Mouse (Mus musculus): ENCODE data around the gene Rfk. TPM values are rescaled to one million over a fixed set of nuclear protein-coding genes. Genes with fewer than 3 reads are reported as not detected.
A peak's percentile ranks its signal among the peaks of the same experiment; 100 is the strongest.

Rfk gene
- polyA plus RNA-seq (2012; rRNA removed) = 55.9 and 57.1 TPM in 2 replicates

DNA sequence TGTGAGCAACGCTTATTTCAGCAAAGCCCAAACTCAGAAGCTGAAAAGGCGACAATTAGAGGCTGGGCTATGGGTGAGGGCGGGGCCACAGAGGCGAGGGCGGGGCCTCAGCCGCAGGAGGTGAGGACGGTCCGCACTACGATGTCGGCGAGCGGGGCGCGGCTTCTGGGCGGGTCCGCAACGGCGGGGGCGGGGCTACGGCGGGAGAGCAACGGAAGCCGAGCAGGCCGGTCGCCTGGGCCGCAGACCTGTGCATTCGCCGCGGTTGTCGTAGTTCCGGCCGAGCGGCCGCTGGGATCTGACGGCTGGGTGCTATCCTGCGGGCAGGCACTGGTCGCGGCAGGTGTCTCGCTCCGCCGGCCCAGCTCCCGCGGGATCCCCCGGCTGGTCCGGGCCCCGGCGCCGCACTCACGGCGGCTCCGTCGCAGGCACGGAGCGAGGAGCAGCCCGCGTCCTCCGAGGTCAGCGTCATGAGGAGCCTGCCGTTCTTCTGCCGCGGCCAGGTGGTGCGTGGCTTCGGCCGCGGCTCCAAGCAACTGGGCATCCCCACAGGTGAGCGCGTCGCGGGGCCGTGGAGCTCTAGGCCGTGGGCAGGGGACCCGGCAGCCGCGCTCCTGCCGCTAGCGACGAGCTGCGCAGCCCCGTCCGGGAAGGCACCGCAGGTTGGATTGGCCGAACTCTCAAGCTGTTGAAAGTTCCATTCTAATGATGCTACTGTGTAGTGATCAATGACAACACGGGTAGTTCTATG is at the start of gene Rfk:
Gene Rfk, plus strand, starts transcription at position 203 of the 751 bp plus-strand sequence.
- peak; percentile 63 to 90 for DNase-seq (ENCODE audit: extremely low spot score in 1 of 2, low spot score in 1 of 2)

DNA sequence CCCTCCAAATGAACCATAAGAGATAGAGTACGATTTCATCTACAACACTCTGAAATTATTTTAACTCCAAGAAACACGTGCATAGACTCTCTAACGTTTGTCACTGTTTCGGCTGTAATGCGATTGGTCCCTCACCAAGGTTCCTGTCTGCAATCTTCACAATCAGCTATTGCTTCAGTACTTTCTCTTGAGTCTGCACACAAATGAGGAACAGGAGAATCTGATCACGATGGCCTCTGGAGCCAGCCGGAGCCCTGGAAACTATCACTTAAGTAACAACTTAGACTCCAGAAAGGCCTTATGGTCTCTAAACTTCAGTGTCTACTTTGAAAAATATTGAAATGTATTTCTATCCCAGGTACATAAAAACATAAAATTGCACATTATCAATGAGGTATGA is 49.0 kb upstream of the Rfk start:
- DNase-seq (ENCODE audit: extremely low spot score in 1 of 2, low spot score in 1 of 2) = no peak

DNA sequence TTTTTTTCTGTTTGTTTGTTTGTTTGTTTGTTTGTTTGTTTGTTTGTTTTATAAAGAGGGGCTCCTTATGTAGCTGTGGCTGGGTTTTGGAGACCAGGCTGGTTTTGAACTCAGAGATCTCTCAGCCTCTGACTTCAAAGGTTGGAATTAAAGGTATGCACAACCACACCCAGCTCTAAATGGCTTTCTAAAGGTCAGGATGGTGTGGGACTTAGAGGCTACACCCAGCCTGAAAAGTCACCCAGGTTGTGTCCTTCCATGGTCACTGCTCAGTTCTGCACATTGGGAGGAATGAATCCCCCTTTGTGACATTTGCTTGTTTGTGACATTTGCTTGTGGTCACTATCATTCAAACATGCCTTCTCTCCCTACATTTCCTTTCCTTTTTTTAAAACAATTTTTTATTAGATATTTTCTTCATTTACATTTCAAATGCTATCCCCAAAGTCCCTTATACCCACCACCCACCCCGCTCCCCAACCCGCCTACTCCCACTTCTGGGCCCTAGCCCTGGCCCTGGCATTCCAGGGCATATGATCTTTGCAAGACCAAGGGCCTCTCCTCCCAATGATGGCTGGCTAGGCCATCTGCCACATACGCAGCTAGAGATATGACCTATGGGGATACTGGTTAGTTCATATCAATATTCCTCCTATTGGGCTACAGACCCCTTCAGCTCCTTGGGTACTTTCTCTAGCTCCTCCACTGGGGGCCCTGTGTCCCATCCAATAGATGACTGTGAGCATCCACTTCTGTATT is 46.9 kb upstream of the Rfk start:
- no peak for DNase-seq (ENCODE audit: extremely low spot score in 1 of 2, low spot score in 1 of 2)

DNA sequence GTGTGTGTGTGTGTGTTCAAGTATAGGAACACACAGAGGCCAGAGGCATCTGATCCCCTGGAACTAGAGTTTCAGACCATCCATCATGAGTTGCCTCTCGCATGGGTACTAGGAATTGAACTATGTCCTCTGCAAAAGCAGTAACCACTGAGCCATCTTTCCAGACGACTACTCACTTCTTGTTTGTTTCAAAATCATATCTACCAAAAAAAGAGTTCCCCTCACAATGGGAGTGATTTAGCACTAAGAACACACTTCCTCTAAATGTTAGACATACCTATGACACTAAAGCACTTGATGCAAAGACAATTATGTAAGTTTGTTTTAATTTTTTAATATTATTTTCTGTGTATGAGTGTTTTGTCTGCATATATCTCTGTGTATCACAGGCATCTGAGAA is 46.0 kb upstream of the Rfk start:
- DNase-seq (ENCODE audit: extremely low spot score in 1 of 2, low spot score in 1 of 2) = no peak

DNA sequence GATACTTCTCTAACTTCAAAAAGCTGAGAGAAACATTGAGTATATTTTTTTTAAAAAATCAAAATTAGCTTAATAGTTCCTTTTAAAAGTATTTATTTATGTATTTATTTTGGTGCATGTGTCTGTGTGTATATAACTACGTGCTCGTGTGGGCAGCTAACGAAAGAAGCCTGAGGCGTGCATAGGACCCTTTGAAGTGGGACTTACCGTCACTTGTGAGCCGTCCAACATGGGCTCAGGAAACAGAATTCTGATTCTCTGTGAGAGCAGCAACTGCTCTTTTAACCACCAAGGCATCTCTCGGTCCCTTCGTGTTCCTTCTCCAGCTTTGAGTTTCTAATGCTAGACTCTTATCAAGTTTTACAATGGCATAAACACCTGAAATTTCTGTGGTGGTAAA is 40.1 kb upstream of the Rfk start:
- no peak for DNase-seq (ENCODE audit: extremely low spot score in 1 of 2, low spot score in 1 of 2)

DNA sequence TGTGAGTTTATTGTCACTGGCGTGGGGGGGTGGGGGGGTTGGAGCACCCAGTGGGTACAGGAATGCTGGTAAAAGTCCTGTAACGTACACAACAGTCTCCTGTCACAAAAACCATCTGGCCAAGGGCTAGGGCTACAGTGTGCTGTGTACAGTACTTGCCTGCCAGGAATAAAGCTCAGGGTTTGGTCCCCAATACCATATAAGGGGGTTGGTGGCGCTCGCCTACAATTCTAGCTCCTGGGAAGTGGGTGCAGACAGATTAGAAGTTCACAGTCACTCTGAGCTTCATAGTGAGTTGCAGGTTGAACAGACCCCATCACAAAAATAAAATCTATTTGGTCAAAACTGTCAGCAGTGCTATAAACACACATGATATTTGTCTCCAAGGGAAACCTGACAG is 39.5 kb upstream of the Rfk start:
- DNase-seq (ENCODE audit: extremely low spot score in 1 of 2, low spot score in 1 of 2) = no peak

DNA sequence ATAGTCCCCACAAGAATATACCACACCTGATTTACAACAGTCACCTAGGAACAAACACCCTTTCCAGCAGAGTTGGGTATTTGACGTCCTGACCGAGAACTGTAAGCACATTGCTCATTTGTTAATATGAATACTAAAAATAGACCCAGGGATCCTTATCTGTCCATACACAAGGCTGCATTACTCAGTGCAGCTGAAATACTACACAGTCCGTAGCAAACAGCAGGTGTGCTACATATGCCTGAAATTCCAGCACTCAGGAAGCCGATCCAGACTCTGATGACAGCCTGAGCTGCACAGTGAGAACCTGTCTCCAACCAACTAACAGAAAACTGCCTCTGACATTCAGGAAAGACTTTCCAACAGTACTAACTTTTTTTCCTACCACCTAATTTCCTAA is 39.0 kb upstream of the Rfk start:
- DNase-seq (ENCODE audit: extremely low spot score in 1 of 2, low spot score in 1 of 2) = no peak

DNA sequence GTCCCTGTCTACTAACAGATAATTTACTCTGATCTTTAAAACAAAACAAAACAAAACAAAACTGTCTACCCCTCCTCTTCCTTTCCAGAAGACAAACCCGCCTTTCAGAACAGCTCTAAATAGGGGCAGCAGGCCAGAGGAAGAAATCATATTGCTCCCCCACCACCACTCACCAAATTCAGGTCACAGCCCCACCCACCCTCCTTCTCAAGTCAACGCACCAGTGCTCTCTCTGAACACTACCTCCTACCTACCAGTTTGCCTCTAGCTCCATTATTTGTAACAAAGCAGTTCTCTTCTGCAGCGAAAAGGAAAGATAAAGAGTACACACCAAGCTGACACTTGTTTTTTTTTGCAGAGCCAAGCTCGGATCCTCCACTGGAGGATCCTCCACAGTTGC is 38.5 kb upstream of the Rfk start:
- no peak for DNase-seq (ENCODE audit: extremely low spot score in 1 of 2, low spot score in 1 of 2)

DNA sequence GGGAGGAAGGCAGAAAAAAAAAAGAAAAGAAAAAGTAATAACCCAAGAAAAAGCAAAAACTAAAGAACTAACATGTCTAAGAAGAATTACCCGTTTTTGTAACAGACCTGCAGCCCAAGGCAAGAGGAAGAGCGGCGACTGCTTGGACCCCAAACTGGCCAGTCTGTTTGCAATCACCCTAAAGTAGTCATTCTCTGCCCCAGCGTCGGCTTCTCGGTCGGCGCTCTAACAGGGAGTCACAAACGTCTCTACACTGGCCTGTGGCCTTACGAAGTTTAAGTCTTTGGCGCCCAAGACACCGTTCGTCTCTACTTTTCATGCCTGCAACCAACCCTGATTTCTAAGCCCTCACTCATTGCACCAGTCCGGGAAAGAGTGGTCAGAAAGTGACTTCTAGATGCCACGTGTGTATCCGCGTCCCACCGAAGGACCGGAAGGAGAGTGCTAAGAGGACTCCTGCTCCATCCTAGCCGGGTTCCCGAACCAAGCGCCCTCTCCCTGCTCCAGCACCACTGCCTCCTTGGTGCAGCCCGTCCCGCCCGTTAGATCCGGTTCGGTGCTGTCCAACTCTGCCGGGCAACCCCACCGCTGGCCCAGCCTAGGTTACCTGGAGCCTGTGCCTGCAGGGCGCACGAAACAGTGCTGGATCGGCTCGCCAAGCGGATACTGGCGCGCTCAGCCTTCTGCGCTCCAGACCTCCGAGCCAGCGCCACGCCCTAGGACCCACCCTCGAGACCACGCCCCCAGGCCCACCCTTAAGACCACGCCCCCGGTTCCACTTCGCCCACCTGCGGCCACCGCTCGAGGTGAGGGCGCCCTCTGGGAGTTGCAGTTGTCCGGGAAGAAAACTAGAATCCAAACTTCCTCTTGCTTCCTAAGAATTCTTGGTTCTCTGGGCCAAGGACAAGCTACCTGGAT is 37.6 kb upstream of the Rfk start:
- DNase-seq (ENCODE audit: extremely low spot score in 1 of 2, low spot score in 1 of 2) = peak in 1 of 2 experiments; percentile 11

DNA sequence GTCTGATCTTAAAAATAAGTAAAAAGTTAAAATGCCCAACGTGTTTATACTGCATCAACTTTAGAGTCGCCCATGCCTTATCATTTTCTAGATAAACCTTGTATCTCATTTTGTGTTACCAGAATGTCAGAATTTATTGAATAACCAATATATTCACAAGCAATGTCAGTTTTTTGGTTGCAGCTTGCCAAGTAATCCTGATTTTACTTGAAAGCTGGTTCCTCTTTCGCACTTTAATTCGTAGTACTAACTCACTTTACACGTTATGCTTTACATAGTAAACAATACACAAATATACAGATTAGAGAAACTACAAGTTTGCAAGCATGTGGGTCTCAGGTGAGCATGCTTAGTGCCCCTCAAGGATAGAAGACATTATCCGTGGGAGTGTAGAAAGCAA is 36.9 kb upstream of the Rfk start:
- DNase-seq (ENCODE audit: extremely low spot score in 1 of 2, low spot score in 1 of 2) = no peak

DNA sequence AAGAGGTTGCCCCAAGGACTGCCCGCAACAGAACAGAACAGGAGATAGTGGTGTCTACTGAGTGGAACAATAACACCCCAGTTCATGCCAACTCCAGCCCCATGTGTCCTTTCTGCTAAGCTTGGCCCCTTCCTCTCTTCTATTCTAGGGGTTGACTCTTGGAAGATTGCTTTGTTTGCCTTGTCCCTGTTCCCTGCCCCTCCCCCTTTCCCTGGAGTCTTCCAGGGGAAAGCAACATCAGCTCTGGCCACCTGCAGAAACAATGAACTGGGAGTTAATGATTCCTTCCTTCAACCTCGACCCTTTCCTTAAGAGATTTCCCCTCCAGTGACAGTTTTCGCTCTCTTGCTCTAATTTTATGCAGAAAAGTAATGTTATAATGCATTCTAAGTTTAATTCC is 36.5 kb upstream of the Rfk start:
- no peak for DNase-seq (ENCODE audit: extremely low spot score in 1 of 2, low spot score in 1 of 2)

DNA sequence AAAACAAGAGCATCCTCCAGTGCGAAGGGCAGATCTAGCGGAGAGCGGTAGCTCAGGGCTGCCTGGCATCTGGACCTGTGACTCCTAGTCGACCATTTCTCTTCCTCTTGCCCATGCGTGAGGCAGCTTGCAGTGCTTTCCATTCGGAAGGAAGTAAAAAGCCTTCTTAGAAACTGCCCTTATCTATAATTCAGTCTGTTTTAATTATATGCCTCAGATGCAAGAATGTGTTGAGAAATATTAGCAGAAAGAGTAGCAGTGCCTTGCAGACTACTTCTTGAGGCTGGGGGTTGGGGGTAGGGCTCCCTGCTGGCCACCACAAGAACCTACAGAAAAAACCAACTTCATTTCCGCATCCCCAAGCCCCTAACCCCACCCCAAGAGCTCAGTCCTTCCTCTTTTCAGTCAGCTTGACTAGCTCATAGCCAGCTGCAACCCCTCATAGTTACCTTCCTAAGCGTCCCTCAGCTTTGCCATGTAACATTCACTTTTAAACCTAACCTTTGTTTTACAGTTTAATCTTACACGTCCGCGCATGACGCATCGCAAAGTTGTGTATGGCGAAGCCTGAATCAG is 34.4 kb upstream of the Rfk start:
- no peak for DNase-seq (ENCODE audit: extremely low spot score in 1 of 2, low spot score in 1 of 2)

DNA sequence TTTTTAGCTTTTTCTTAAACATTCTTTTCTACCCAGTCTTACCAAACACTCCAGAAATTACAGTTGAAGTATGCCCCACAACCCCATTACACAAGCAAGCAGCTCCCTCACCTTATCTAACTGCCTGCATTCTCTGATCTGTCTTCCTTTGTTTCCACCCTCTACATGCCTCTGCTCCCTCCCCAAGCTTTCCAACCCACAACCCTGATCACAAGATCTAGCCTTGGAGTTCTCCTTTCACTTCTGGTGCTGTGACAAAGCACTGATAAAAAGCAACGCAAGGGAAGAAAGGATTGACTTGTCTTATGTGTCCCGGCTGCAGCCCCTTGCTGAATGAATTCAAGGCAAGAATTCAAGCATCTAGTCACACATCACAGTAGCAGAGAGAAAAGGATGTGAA is 32.7 kb upstream of the Rfk start:
- DNase-seq (ENCODE audit: extremely low spot score in 1 of 2, low spot score in 1 of 2) = no peak

DNA sequence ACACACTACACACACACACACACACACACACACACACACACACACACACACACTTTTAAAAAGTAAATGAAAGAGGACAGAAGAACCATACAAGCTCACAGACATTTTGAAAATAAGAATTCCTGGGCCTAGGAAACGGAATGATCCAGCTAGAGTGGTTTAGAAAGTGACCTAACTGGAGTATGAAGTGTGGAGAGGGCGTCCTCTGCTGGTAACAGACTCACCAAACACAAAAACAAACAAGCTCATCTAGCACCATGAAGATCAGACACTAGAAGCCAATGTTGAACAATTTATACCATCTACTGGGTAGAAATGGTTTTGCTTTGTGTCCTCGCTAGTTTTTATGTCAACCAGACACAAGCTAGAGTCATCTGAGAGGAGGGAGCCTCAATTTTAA is 29.1 kb upstream of the Rfk start:
- peak in 1 of 2 experiments; percentile 54 for DNase-seq (ENCODE audit: extremely low spot score in 1 of 2, low spot score in 1 of 2)

DNA sequence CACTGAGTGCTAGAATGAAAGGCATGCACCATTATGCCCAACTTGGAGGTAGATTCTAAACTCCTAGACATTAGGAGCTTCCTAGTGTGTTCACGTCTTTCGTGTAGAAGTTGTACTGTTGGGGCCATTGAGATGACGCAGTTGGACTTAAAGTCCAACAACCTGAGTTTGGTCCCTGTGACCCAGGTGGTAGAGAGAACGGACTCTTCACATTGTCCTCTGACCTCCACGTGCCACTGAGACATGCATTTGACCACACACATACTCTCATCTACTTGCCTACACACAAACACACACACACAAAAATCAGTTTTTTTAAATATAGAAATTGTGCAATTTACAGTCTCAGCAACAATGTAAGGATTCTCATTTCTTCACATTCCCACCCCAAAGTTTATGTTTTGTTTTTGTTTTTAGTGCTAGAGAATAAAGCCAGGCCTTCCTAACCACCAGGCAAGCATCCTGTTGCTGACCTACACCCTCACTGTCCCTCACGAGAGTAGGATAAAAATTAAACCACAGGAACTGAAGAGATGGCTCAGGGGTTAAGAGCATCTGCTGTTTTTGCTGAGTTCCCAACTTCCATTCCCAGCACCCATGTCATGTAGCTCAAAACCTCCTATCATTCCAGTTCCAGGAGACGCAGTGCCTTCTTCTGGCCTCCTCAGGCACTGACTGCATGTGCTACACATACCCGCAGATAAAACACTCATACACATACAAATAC is 27.3 kb upstream of the Rfk start:
- no peak for DNase-seq (ENCODE audit: extremely low spot score in 1 of 2, low spot score in 1 of 2)

DNA sequence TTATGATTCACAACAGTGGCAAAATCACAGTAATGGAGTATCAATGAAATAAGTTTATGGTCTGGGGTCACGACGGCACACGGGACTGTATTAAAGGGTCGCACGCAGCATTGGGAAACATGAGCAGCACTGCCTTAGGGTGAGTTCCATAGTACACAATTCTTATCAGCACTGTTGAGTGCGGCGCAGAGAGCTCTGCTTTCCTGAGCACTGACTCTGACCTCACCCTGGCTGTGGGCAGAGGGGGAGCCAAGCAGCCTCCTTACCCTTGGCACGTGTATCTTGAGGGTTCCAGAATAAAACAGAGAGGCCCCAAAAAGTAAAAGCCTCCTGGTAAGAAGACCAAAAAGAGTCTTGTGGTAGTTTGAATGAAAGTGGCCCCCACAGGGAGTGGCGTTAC is 25.3 kb upstream of the Rfk start:
- DNase-seq (ENCODE audit: extremely low spot score in 1 of 2, low spot score in 1 of 2) = no peak

DNA sequence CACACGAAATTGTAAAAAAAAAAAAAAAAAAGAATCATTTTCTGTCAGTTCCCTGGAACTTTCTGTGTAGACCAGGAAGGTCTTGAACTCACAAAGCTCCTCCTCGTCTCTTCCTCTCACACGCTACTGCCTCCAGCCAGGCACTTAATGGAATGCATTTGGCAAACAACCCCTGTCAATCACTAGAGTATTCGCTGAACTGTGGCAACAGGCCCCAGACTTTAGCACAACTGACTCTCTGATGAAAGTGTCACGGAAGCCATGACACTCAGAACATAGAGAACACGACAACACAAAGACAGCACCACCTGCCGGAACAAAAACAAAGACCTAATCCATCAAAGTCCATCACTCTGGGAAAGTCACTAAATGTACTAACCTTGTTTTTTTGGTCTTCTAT is 24.3 kb upstream of the Rfk start:
- no peak for DNase-seq (ENCODE audit: extremely low spot score in 1 of 2, low spot score in 1 of 2)

DNA sequence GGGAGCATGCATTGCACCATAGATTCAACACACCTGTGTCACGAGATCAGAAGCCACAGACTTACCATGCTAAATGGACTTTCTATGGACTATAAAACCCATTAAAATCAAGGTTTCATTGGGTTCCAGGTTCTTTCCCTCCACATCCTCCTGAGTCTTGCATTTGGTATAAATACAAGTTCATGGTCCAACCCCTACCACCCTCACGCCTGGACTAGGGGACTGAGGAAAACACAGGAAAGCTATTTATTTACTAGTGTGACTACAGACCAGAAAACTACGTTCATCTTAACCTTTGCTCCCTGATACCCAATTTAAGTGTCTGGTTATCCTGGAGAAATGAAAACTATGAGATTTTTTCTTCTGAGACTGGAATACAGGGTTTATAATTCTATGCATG is 21.1 kb upstream of the Rfk start, which contains the start of gene Gcnt1:
Gene Gcnt1, minus strand, starts transcription at position 144 of the 400 bp plus-strand sequence.
- no peak for DNase-seq (ENCODE audit: extremely low spot score in 1 of 2, low spot score in 1 of 2)

DNA sequence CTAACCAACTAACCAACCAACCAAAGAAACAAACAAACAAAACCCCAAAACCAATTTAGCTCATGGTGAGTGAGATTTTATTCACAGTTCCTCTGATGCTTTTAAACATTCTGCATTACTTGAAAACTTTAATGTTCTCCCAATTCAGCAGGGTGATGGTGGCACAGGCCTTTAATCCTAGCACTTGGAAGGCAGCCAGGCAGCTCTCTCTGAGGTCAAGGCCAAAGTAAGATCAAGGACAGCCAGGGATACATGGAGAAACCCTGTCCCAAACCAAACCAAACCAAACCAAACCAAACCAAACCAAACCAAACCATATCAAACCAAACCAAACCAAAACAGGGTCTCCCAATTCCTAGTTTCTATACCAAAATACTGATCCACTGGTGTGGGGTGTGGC is 15.0 kb upstream of the Rfk start:
- DNase-seq (ENCODE audit: extremely low spot score in 1 of 2, low spot score in 1 of 2) = no peak

DNA sequence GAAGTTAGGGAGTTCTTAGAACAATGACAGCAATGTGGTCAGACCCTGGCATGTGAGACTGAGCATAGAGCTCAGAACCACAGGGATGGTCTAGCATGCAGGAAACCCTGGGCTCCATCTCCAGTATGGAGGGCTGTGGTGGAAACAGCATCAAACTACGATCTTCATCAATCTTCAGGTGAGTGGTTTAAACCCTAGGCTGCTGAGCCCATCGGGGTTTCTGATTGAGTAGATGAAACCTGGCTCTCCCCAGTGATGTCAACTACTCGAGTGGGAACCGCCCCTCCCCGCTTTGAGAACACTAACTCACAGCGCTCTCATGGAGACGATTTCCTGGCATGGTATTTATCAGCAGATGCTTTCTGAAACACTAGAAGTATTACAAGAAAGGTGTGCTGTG is 13.3 kb upstream of the Rfk start:
- DNase-seq (ENCODE audit: extremely low spot score in 1 of 2, low spot score in 1 of 2) = no peak
